Mouse (Mus musculus): ENCODE measurements at regions not wholly inside any gene's neighbourhood (a gene's known extent, or its start where the extent isn't known, plus 50 kb on each side); places are given as distances from the start of the nearest gene placed in this dataset.

DNA sequence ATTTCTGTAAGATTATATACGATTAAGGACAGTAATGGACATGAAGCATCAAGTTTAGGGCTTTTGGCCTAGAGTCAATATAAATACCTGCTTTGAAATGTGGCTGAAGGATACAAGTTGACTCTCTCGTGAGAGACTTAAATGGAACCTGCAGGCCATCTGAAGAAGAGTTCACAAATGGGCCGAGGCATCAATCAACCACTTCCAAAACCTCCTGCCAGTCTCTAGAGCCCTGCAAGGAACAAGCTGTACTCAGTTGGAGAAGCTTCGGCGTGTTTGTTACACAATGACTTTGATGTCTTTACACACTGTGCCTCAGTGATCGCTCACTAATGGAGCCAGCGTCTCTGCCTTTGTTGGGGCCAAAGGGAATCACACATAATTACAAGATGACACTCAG is 146.1 kb upstream of the Ccnd2 start:
- no peak for DNase-seq

- no peak for DNase-seq
Observed at GRCm38 (mm10) chr6:127311192-127312054, 135.2 kb upstream of the Parp11 start.

- DNase-seq: no peak
Observed at GRCm38 (mm10) chr6:127317309-127317708, 129.3 kb upstream of the Parp11 start.

DNA sequence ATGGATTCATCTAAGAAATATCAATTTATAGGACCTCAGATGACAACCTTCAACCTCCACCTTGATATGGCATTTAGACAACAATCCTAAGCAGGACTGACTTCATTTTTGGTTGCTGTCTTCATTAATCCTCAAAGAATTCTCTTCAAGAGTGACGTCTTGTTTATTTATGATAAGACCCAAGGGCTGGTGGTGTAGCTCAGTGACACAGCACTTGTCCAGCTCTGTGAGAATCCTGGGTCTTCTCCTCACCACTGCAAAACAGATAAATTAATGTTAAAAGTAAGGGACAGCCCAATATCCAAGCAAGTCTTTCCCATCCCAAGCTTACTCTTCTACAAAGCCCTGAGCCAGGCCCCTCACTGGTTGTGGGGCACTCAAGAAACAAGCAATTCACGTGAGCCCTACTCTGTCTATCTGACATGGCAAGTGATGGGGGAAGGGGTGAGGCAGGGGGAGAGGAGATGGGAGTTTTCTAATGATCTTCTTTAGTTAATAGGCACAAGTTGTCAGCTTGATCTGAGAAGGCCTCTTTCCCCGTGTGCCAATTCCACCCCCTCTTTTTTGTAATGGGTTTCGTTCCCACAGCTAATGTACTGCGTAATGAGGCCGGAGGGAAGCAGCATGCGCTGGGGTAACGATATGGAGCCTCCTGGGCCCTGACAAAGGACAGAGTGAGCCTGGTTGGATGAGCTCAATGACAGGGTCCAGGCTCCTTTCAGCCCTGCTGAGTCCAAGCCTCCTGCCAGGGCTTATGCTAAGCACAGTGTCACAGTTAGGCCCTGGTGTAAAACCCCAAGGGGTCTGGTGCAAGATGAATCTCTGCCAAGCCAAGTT is 127.7 kb upstream of the Parp11 start:
- no peak for DNase-seq

DNA sequence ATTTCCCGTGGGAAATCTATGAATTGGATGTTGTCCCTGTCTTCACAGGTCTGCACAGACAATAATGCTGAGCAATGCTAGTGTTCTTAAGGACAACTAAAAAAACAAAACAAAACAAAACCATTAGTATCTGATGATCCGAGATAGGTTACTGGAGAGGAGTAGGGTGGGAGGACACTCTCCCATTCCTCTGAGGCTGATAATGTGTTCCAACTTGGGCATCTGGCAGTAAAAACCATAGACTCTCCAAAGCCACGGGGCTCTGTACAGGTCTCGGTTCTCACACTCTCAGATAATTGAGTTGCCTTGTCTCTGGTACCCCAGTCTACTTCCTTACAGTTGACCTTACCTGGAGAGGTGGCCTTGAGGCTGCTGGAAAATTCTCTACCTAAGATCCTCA is 126.0 kb upstream of the Parp11 start:
- DNase-seq: no peak

GRCm38 (mm10) chr6:127321031-127321430 is 125.6 kb upstream of the Parp11 start:
- DNase-seq: no peak

DNA sequence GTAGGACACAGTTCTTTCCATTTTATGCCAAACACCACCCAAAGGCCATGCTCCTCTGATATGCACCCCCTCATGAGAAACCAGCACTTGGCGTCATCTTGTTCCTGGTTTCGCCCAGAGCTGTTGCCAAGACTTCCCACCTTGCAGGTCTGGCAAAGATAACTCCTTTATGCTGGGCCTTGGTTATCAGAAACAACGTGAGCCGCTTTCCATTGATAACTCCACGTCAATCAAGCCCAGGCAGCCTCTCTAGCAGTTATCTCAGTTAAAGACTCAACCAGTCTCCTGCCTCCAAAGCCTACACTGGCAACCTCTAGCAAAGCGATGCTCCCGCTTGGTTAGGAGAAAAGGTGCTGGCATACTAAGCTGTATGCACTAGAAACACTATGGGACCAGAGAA is 124.2 kb upstream of the Parp11 start:
- DNase-seq: no peak

GRCm38 (mm10) chr6:127324984-127325383 is 121.7 kb upstream of the Parp11 start:
- peak; percentile 72 for DNase-seq

GRCm38 (mm10) chr6:127325596-127326332 is 120.9 kb upstream of the Parp11 start:
- no peak for DNase-seq

GRCm38 (mm10) chr6:127326333-127326729 is 120.3 kb upstream of the Parp11 start:
- DNase-seq: no peak

GRCm38 (mm10) chr6:127329191-127330014 is 117.2 kb upstream of the Parp11 start:
- no peak for DNase-seq

GRCm38 (mm10) chr6:127330015-127330705 is 116.5 kb upstream of the Parp11 start:
- peak; percentile 92 for DNase-seq

DNA sequence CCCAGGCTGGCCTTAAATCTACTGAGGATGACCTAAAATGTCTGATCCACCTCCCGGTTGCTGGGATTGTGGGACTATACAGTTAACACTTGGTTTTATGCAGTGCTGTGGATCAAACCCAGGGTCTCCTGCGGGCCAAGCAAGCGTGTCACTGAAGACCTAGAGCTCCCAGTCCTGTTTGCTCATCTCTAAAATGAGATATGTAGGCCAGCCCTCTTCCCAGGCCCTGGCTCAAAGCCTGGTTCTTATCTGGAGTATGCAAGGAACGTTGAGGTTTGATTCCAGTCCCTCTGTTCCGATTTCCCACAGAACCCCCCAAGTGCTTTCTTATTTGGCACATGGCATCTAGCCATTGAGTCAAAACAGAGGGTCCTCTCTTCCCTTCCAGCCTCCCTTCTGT is 115.5 kb upstream of the Parp11 start:
- DNase-seq: no peak

- no peak for DNase-seq
Observed at GRCm38 (mm10) chr6:127334256-127334655, 112.4 kb upstream of the Parp11 start.

DNA sequence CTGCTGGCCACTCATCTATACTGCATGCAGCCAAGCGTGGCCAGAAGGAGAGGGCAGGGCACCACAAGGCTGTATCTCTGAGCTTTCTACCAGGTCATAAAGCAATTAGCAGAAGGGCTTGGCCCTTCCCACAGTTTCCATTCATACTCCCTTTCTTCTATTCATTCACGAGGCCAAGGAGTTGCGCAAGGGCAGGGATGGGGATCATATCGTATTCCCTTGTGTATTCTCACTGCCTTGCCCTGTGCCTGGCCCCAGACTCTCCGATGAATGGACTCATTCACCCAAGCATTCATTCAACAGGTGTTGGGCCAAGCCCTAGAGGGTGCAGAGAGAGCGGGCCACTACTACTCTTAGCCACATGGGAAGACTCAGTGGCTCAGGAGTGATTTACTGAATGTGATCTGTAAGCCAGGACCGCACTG is 111.2 kb upstream of the Parp11 start:
- no peak for DNase-seq

DNA sequence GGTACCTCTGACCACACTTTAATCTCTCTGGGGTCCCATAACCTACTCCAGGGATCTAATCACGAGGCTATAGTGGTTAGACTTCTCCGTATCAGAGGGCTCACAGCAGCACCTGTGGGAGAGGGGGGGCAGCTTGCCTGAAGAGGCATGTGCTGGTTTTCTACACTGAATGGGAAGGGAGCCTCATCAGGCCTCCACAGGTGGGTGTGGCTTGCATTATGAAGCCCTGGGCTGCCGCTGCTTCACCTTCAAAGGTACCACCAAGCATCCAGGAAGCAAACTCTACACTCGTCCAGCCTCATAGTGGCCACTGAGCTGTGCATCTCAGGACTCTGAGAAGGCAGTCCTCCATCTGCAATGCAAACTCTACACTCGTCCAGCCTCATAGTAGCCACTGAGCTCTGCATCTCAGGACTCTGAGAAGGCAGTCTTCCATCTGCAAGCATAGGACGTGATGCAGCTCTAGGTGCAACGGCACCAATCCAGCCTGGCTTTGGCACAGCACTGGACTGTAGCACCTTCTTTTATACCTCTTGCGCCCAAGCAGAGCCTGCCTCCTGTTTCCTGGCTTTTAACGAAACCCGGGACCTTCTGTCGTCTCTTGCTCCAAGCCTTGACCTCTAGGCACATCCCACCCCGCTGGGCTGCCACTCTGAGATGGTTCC is 110.5 kb upstream of the Parp11 start:
- no peak for DNase-seq

- DNase-seq: peak; percentile 44
Observed at GRCm38 (mm10) chr6:127336681-127337397, 109.8 kb upstream of the Parp11 start.

GRCm38 (mm10) chr6:127337398-127337871 is 109.2 kb upstream of the Parp11 start:
- no peak for DNase-seq

GRCm38 (mm10) chr6:127338412-127338811 is 108.2 kb upstream of the Parp11 start:
- DNase-seq: no peak

DNA sequence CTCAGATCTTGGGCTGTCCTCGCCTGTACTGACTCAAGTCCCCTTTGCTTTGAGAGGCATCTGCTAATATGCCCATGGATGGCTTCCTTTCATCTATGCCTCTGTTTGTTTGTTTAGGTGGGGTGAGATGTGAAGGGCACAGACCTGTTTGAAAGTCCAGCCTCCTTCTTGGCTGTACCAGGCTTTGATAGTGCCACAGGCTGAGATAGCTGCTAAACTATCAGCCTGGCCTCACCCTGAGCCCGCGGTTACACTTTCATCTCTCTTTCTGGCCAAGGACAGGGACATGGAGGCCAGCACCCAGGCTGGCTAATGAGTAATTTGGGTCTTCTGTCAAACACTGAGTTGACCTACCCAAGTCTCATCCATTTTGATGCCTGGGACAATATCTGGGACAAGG is 105.0 kb upstream of the Parp11 start:
- no peak for DNase-seq
